Mouse (Mus musculus) G1E-ER4 (cell line): ENCODE results near the gene Gm1113. TPM values are rescaled to one million over a fixed set of nuclear protein-coding genes. Genes with fewer than 3 reads are reported as not detected.

ENCODE experiments used
- GATA1 ChIP-seq: IDR thresholded peaks from one replicate; pipeline ENCODE4 v1.8.0; 2012; ENCODE audit warnings: low read length, inconsistent platforms
- polyA plus RNA-seq: library from polyadenylated mRNA; stranded (reverse); fragments of >175 nt; gene quantifications from 2 replicates; pipeline ENCODE4 v1.2.3, GENCODE M21; 2012

Gene Gm1113
- polyA plus RNA-seq, 1 experiment: not detected

DNA sequence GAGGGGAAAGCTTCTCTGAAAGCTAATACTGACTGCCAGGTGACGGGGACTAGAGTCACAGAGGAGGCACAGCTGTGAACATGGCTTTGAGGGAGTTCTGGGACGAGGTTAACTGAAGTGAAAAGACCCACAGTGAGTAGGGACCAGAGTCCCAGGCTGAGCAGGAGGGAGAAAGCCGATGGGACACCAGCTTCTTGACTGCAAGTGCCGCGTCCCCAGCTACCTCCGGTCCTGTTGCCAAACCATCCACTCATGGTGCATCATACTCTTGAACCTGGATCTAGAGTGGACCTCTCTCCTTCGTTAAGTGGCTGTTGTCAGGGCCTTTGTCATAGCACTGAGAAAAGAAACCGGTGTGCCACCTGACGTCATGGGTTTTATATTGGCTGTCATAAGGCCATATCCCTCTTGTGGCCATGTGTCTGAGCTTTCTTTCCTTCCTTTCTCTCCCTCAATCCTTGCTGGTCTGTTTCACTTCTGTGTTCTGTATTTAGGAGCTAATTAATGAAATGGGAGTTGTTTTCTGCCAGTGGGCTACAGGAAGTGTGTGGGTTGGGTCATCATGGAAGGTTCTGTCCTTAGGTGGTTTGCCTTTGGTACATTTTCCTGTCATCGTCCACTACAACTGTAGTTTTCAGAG, 15.6 kb downstream of the Gm1113 start:
- no peak for TF ChIP-seq GATA1

DNA sequence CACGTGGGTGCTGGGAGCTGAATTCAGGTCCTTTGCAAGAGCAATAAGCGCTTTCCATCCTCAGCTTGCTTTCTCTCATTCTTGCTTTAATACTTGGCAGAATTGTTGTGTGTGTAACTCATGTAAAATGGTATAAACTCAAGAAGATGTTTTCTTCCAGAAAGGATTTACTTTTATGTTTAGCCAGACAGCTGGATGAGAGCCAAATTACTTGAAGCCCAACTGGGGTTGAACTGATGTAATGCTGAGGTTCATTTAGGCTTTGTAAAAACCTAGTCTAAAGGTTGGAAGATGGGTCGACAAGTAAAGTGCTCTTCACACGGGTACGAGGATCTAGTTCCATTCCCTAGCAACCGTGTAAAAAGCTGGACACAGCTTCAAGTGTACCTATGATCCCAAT, 18.1 kb downstream of the Gm1113 start:
- no peak for TF ChIP-seq GATA1

DNA sequence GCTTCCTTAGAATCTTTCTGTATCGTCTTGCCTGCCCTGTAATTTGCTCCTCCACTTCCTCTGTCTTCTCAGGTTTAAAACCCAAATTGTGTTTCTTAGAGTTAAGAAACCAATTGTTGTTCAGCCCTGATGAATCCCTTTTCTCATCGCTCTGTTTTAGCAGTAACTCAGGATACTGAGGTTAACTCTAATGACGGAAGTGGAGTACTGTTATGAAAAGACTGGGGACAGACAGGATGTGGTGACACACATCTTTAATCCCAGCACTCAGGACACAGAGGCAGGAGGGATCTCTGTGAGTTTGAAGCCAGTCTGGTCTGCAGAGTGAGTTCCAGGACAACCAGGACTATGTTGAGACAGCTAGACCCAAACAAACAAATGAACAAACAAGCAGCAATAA, 22.6 kb downstream of the Gm1113 start:
- TF ChIP-seq GATA1: no peak

DNA sequence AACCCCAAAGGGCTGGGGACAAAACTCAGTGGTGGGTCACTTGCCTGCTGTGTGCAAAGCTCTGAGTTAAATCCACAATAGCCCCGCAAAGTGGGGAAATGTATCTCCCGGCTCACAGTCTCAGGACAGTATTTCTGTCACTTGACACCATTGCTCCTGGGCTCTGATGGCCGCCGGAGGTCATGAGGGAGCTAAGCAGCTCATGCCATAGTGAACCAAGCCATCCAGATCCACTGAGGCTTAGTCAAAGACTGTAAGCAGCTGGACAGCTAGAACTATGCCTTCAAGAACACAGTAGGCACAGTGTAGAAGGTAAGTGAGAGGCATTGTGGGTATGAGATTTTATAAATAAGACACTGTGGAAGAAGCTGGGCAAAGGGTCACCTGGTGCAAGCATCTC, 23.1 kb downstream of the Gm1113 start:
- no peak for TF ChIP-seq GATA1

DNA sequence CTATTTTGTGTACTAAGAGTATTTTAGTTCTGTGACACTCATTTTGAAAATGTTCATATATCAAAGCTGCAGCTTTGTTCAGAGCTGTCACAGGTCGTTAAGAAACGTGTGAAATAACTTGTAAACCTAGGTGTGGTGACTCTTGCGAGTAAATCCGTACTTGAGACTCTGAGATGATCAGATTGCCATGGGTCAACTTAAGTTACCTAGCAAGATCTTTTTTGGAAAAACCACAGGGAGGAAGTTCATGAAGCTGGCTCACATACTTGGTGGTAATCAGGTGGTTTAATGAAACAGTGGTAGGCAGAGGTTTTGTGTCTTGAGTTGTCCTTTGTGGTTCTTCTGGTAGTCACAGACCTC, 24.4 kb downstream of the Gm1113 start:
- no peak for TF ChIP-seq GATA1

DNA sequence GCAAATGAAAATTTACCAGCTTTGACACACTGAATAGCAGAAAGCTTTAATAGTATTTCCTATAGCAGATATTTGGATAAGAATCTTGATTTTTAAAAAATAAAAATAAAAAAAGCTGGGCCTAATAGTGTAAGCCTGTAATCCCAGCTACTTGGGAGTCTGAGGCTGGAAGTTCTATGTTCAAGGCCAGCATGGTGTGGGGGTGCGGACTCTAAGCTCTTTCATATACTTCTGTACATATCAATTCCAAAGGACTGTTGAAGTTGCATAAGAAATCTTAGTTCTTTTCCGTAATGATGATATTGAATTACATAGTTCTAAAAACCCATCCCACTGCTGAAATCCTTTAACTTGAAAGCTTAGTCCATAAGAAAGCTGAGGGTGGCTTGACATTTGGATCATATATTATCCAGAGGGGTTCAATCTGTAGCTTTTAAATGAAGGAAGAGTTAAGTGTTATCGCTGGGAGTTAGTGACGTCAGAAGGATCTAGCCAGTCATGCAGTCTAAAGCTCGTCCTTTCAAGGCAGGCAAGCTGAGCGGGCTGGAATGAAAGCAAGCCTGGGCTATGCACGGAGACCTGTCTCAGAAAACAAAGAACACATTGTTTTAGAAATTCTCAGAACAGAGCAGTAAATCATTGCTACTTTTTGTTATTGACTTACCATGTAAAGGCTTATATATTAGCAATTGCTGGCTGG, 24.9 kb downstream of the Gm1113 start:
- no peak for TF ChIP-seq GATA1

DNA sequence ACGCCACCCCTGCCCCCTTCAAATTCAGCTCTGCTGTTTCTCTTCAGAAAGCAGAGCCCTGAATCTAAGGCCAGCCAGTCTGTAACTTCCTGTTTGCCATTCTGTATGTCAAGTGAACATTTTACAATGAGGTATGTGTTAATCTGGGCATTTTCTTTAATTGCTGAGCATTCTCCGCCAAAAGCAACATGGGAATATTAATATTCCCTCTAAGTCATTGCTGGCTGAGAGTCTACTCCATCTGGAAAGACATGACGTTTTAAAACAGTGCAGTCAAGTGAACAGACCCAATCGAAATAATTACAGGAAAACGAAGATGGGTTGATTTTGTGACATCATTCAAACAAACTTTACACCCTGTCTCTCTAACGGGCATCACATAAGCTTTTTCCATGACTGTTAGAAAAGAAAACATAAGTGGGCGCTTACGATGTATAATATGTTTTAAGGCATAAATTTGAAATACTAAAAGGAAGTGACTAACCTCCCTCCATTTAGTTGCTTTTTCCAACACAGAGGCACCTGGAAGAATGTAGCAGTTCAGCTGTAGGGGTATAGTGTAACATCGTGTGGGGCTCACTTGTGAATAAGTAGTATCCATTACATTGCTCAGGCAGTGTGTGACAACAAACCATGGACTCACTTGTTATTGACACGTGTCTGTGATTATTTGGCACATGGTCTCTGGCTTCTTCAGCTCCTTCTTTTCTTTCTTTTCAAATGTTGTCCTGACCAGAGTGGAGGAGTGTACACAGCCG, 26.8 kb downstream of the Gm1113 start:
- TF ChIP-seq GATA1: no peak

DNA sequence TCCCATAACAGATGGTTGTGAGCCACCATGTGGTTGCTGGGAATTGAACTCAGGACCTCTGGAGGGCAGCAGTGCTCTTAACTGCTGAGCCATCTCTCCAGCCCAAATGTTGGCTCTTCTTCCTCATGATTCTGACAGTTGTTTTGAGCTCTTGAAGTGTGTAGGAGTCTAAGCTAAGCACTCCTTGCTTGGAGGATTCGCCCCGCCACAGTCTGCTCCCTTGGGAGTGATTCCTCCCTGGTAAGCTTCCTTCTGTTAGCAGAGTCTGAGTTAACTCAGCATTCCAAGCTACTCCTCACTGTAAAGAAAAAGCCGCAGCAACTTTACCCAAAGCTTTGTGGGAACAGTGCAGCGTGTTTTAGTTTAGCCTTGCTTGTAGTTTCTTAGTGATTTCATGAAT, 29.6 kb downstream of the Gm1113 start:
- TF ChIP-seq GATA1: no peak

DNA sequence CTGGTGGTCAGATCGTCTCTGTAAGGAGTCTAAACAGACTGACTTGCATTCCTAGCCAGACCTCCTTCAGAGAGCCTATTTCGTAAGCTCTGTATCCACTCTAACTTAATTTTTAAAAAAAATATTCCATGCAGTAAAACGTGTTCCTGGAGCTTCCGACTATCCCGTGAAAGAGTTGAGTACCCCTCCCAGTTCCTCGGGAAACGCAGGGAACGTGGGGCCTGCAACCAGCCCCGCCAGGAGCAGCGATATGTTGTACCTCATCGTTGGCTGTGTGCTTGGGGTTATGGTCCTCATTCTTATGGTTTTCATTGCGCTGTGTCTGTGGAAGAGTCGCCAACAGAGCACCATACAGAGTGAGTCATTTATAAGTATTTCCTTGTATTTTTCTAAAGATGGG, 31.5 kb downstream of the Gm1113 start:
- no peak for TF ChIP-seq GATA1

DNA sequence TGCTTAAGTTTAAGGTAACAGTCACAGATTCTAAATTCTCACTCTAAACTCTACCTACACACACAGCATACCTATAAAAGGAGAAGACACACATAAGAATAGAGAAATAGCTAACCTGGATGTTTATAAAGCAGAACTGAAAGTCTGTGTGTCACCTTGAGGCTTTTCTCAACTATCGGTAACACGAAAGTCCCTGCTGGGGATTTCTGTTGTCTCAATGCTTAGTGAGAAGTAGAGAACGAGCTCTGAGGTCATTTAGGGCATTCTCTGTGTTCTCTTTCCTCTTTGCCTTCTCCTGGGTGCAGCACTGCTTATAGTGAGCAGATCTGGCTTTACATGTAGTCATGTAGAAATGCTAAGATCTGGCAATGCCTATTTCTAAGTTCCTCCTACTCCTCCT, 34.1 kb downstream of the Gm1113 start:
- TF ChIP-seq GATA1: no peak

DNA sequence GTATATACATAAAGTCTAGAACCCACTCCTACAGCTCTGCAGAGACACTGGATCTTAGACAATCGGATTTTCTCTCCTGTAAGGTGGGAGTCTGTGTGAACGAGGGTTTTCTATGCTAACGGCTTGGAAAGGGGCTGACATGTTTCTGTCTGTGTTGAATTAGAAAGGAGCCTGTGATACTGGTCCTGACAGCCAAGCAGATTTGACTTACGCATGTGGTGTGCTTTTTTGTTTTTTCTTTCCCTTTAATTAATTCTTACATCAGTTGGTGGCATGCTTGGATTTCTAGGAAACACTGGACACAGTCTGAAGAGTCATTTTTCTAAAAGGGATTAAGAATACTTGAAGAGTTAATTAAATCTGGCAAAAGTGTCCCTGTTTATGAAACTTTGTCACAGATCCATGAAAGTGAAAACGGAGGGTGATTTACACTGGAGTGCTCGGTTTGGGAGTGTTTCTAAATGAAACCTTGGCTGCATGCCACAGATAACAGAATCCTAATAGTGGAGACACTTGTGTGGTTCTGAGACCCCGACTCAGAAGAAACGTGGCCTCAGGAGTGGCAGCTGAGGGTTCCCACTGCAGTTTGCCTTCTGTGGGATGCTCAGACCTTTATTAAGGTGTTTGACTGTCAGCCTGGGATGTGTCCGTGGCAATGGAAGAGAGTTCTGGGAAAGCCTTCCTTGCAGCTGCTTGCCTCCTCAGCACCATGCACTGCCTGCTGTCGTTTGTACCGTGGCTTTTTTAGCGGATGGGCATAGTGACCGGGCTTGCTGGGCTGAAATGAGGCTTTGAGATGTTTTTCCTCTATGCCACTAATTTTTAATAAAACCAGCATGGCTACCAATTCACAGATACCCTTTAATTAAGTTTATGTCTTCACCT, 35.8 kb downstream of the Gm1113 start:
- no peak for TF ChIP-seq GATA1

DNA sequence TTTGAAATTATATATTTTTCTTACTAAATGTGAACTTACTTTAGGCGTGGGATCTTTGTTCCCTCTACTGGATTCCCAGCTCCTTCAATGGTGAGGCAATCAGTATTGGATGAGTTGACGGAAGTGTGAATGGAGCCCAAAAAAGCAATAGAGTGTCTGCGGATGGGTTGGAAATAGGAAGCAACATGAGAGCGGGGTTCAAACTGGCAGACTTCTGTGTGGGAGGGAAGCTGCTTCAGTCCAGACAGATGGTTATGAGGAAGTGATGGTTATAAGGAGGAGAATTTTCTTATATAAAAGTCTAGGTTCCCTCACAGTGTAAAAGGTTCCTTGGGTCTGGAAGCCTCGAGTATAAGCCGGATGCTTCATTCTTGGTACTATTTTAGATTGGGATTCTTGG, 38.6 kb downstream of the Gm1113 start:
- no peak for TF ChIP-seq GATA1

DNA sequence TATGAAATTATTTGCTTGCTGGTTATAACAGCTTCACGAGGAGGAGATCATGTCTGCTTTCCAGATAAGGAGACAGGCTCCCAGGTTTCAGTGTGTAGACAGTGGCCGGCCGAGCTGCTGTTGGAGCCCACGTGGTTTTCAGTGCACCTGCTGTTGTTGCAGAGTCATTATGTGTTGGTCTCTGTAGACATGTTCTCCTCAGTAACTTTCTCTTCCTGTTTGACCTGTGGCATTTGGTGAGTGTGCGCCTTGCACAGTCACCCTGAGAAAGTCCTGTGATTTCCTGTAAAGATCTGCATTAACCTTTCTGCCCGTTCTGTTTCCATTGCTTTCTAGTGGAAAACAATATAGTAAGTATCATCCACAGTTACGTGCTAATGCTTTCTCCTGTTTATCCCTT, 42.7 kb downstream of the Gm1113 start:
- TF ChIP-seq GATA1: no peak

DNA sequence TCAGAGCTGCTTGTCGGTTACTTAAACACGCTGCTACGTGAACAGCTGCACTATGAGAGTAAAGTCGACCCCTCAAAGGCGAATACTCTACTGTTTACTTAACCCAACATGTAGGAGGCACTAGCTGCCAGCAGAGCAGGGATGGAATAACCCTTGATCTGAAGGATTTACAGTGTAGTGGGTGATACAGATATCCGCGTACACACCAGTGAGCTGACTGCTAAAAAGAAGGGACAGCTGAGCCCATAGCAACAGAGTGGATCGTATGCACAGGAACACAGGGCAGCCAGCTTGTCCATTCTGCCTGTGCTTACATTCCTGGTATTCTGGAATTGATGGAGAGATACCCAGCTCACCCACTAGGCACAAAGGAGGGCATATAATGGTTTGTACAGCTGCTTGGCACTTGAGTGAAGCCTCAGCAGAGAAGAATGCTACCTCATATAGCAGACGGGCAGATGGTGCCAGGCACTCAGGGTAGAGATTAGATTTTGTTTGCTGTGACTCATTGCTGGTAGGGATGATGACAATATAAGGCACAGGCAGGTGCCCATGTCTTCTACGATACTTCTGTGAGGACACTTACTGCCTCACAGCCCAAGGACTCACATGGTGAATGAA, 43.9 kb downstream of the Gm1113 start:
- TF ChIP-seq GATA1: no peak

DNA sequence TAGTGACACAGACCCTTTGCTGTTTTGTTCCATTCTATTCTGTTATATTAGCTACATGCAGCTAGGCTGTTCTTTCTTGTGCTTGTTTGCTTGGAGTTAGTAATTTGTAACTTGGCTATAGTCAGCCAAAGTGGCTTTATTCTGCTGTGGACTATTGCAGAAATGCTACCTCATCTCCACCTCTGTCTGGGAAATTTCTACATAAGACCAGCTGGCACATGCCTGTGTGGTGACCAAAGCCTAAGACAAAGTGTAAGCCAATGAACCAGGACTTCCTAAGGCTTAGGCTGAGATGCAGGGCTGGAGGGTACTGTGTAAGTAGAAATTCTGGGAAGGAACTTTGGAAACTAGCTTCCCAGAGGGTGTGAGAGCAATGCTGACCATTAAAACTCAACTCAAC, 49.2 kb downstream of the Gm1113 start:
- no peak for TF ChIP-seq GATA1
